Mouse (Mus musculus) regulatory T cell (primary cell): Measurements from ENCODE around the gene Spink8.
"Not testable (repeated sequence)": the region's sequence is repeated elsewhere in the genome, so short reads cannot be mapped to it uniquely, and the experiment has no call there.

ENCODE experiments used
- in situ Hi-C: fragments of 300-600 bp; cut with MboI, MseI; formaldehyde crosslinking; loops from one replicate; pipeline ENCODE4 v1.15.1; 2025; ENCODE audit warnings: high pct_unique_total_duplicates

The Spink8 gene

DNA sequence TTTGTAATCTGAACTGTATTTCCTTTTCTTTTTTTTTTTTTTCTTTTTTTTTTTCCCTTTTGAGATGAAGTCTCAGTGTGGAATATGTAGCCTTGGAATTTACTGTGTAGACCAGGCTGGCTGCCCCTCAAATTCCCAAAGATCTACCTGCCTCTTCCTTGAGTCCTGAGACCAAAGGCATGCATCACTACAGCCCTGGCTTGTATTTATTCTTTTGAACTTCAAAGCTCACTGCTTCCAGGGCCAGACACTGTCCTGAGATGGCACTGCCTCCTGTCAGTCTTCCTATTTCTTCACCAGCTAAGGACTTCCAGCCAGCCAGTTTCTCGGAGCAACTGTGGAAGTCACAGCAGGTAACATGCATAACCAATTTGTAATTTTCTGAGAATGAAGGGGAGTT is at the start of gene Spink8:
Gene Spink8 (plus strand): TSS at position 301 of the 400 bp plus-strand sequence.
- in situ Hi-C loops: no loop called here

DNA sequence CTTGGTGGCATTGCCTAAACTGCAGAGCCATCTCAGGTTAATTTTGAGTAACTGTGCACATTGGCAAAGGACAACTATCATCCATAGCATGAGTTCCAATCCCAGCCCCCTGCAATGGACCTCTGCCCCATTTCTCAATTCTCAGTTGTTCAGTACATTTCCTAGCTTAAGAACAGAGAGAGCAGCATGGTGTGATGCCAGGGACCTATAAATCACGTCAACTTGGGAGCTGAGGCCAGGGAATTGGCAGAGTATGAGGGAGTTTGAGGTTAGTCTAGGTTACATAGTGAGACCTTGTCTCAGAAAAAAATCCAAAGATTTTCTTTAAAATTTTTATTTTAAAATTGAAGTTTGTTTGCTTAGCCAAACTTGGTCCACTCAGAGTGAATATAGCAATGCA is 45.2 kb upstream of the Spink8 start:
- in situ Hi-C loops: not testable (repeated sequence)

DNA sequence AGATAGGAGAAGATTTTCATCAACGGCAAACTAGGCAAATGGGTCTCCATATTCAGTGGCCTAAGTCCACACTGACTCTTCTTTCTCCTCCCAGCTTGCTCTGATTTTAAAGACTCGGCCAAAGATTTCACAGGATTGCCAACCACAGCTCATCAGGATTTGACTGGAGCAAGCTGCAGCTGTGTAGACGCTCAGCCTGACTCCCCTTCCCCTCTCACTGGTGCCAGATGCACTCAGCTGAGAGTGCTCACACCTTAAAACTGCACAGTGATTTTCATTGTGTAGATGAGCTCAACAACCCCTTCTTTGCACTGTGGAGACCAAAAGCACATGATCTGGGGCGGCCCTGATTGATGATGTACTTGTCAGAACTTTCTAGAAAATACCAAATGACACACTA is 21.5 kb upstream of the Spink8 start, which contains the start of gene Fbxw27:
Gene Fbxw27 (minus strand): TSS at position 101 of the 400 bp plus-strand sequence.
- in situ Hi-C loops: not testable (repeated sequence)

DNA sequence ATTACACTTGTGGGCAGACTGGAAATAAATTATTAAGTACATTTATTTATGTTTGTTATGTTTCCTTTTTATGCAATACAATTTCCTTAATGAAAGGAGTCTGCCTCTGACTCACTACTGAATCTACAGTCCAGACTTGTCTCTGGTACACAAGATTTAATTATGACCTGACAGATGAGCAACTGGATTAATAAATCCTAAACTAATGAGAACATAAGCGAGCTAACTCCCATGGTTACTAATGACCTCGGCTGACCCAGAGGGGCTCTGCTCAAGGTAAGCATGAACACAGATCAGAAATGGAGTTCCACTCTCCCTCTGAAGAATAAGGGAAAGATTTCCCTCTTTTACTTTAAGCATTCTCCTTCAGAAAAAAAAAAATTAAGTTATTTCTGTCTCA is 16.9 kb upstream of the Spink8 start:
- in situ Hi-C loops: no loop called here

DNA sequence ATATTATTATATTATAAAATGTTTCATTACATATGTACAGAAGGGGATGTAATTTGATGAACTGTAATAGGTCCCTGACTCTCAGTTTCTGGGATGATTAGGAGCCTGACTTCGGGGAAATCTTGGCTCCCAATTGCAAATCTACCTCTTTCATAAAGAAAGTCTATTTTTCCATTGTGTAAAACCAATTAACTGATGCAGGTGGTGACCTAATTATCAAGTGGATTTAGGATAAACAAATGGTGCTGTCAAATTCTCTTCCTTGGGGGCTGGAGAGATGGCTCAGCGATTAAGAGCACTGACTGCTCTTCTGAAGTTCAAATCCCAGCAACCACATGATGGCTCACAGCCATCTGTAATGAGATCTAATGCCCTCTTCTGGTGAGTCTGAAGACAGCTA is 16.3 kb upstream of the Spink8 start:
- in situ Hi-C loops: no loop called here

DNA sequence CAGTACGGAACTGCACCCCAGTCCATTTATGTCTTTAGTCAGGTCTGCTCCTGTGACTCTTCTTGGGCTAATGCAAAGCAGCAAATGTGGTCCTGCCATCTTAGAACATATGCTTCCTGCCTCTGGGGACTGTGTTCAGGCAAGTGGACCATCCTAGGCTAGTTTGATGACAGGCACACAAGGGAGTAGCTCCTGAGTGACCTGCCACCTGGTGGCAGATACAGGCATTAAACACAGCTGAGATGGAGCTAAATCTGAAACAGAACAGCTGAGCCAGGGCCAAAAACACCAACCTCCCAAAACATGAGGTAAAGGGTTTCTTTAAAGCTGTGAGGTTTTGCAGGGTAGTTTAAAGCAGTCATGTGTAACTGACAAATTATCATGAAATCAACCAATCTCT is 14.0 kb upstream of the Spink8 start:
- in situ Hi-C loops: no loop called here

DNA sequence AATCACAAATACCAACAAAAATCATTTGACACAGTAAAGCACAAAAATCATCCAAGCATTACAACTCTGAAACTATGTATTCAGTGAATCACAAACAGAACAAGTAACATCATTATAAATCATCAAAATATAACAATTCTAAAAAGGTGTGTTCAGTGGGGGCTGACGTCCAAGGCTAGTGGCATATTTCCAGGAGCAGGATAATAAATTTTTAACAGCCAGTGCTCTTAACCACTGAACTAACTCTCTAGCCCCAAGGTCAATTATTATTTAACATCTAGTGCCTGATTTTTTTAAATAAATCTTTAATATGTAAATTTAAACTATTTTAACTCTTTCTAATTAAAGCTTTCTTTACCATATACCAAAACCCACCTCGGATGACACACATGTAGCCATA is 6.5 kb upstream of the Spink8 start:
- in situ Hi-C loops: not testable (repeated sequence)

DNA sequence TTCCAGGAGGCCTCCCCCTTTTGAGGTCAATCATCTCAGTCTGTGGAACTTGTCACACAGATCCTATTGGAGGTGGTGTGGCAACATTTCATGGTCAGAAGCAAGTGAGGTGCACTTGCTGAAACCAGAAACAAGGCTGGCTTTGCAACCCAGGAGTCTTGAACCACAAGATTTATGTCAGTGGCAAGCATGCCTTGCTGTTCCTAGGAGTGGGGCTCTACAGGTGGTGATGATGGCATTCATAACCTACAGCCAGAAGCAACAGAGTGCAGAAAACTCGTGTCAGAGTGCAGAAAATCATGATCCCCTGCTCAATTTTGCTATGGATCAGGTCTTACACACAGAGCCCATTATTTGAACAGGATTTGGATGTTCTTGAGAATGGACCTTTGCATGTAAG is 5.8 kb upstream of the Spink8 start:
- in situ Hi-C loops: no loop called here

DNA sequence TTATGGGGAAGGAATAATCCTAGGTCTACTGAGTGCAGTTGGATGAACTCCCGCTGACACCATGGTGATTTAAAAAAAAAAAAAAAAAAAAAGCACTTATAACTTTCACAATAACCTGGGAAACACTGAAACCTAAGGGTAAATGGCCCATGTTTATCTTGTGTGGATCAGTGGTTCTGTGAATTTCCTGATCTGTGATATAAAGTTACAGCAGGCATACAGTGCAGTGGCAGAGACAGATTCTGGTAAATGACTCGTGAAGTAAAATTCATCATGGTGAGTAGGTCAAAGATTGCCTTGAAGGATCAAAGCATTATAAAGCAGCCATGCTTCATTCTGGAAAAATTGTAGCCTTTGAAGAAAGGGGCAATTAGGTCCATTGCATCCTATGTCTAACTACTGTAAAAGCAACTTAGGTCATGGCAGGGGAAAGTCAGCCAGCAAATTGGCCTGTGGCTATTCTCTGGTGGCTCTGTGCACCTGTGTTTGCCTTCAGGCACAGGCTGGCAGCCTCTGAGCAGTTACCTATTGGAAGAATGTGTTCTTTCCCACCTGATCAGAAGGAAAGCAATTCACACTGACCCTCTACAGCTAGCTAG is 5.3 kb upstream of the Spink8 start:
- in situ Hi-C loops: no loop called here

DNA sequence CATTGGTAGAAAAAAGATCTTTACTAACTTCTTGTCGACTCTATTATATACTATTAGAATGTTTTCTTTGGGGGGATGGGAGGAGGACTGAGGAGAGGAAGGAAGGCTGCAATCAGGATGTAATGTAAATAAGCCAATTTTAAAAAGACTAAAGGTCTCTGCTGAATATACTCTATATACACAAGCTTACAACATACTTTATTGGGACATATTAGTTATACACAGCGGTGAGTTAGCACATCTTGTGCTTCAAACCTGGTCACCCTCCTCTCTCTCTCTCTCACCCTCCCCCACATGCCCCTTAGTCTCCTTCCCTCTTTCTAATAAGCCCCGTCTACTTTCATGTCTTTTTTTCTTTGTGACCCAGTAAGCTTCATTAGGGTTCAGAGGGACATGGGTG is 4.2 kb upstream of the Spink8 start:
- in situ Hi-C loops: no loop called here

DNA sequence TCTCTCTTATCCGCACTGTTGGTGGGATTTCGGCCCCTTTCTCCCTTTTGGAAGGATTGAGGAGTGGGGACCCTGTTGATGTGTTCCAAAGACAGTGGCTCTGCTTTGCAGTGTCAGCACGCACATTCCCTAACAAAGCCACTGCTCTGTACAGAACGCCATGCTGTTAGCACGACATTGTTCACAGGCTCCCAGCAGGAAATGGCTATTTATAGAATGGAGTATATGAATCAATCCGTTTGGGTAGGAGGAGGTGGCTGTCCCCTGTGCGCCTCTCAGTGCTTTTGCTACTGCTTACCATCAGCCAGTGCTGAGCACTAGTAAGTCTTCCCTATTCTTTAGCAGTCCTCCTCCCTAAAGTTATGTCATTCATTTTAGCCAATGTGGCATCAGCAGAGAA is 1.3 kb downstream of the Spink8 start:
- in situ Hi-C loops: no loop called here

DNA sequence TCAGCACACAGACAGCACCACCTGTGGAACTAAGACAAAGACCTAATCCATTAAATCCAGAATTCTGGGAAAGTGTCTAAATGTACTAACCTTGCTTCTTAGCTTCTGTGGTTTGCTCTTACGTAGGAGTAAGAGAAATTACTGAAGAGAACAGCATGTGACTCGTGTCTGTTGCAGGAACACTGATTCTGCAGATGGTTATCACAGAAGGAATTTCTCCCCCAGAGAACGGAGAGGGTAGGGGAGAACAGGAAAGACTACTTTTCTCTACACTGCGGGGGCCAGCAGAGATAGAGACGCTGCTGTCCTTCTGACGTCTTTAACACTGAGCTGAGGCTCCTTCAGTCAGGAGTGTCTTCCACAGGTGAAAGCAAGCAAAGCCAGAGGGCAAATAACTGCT is 4.3 kb downstream of the Spink8 start:
- in situ Hi-C loops: no loop called here

DNA sequence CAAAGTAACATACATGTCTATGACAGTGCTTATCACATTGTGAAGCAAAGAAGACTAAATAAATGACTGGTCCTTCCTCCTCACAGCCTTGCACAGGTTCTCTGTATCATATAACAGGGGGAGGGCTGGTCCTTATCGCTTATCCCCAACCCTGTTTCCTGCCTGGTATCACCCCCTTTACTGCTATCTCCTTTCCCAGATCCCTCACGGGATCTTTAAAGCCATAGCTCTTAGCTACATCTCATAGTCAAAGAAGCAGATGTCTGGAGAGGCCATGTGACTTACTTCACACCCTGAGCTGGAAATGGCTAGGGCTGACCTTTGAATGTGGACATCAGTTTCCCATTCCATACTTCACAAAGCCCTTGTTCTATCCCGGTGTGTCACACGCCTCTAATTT is 13.7 kb downstream of the Spink8 start:
- in situ Hi-C loops: no loop called here

DNA sequence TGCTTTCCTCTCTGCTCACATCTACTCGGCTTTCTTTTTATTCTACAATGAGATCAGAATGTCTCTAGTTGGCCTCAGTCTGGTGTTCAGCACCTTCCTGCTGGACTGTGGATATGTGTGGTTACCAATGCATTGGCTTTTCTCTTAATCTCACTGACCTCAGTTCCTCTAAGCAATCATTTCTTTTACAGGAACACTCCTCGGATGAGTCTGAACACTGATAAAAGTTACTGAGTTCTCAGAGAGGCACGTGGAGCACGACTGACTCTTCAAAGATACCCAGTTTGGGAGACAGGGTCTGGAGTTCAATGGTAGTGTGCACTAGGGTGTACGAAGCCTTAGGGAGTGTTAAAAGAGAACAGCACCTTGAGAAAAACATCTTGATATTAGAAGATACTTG is 14.1 kb downstream of the Spink8 start:
- in situ Hi-C loops: no loop called here

DNA sequence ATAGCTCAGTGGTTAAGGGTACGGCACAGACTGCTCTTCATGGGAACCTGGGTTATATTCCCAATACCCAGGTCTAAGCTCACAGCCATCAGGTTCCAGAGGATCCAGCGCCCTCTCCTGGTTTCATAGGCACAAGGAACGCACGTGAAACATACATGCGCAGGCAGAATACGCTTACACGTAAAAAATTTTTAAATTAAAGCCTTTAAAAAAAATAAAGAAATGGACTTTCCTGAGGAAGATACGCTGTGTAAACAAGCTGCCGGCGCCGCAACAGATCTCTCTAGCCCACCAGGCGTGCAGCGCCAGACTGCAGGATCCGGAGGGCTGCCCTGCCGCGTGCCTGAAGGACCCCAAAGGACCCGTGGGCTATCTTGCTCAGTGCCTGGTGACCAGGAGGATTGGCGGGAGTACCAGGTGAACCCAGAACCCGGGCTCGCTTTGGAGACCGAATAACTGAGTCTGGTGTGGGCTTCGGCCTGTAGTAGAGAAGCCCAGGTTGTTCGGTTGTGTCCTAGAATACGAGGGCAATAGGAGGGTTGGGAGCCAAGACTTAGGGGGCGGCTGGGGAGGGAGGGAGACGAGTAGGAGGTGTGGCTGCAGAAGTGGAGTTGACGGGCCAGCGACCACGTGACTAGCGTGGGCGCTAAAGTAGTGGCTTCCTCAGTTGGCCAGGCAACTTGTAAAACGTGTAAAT is 20.5 kb downstream of the Spink8 start, which contains the start of gene Nme6:
Gene Nme6 (plus strand): TSS at position 359 of the 697 bp plus-strand sequence.
- in situ Hi-C loops: no loop called here

DNA sequence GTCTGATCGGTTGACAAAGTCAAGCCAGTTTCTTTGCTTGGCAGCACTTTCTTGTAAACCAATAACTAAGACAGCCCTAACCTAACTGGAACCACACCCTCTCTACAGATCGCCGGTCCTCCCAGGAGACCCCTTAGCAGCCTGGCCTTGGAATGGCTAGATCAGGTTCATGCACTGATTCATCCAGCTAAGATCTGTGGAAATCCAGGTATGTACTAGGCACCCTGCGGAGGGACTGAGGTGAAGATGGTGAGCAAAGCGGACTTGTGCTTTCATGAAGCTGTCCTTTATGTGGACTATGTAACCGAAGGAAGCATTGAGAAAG is 21.0 kb downstream of the Spink8 start:
- in situ Hi-C loops: no loop called here

DNA sequence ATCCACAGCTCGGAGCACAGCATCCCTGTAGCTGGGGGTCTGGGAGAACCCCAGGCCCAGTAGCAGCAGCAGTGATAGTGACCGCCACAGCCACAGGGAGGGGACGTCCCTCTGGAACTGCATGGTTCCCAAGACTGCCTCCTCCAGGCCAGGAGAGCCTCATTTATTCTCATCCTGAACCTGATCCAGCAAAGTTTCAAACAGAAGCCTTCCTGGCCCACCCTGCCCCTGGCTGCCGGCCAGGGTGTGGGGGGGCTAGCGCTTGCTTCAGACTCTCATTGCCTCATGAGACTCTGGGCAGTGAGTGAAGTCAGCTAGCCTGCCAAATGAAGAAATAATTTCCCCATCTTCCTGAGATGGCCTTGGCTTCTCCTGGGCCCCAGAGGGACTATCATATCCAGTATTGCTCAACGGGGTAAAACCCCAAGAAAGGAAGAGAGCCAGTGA is 37.3 kb downstream of the Spink8 start, which contains the start of gene Camp:
Gene Camp (minus strand): TSS at position 306 of the 447 bp plus-strand sequence.
- in situ Hi-C loops: no loop called here

DNA sequence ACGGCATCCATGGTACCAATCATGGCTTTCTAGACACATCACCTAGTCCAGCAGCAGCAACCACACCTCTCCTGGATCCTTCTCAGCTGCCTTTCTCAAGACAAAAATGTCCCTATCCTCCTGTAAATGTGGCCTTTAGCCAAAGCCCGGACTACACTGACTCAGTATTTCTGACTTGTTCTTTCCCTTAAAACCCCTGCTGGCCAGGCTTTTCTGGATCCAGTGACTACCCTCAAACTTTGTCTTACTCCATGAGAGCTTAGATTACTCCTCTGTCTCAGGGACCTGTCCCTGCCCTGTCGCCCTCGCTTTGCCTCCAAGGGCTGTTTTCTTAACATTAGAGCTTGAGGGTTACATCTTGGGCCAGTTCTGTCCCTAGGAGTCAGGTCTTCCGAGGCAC is 38.0 kb downstream of the Spink8 start:
- in situ Hi-C loops: loop anchor here (10.0 kb wide), 1 partner anchor 1005 kb away; no protein-coding TSS in a partner anchor

DNA sequence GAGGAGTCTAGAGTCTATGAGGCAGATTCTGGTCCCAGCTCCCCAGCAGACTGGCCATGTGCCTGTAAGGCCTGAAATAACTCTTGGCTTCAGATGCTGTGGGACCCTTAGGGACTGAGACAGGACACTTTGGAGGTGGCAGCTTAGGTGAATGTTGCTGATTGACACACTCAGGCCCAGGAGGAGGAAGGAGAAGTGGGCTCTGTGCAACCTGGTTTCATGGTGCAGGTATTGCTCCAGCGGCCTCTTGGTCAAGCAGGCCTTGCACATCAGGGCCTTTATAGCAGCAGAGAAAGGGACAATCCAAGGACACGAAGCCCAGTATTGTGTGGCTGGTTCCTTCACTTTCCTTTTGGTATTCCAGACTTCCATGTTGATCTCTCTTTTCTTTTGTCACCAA is 42.3 kb downstream of the Spink8 start:
- in situ Hi-C loops: loop anchor here (10.0 kb wide), 1 partner anchor 1010 kb away; no protein-coding TSS in a partner anchor

DNA sequence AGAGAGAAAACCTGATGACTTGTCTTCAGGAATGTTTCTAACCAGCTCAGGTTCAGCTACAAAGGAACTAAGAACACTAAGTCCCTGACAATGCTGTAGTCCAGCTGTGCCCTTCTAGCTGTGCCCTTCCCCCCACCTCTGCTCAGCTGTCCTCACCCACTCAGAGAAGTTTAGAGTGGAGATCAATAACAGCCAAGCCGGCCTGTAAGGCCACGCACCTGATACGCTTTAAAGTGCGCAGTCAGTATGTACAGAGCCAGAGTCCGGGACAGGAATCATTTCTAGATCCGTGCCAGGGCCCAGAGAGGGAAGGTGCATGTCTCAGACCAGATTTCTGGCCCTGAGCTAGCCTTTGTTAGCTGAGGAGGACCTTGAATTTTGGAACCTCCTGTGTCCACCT is 43.9 kb downstream of the Spink8 start:
- in situ Hi-C loops: loop anchor here (10.0 kb wide), 1 partner anchor 1011 kb away; no protein-coding TSS in a partner anchor

DNA sequence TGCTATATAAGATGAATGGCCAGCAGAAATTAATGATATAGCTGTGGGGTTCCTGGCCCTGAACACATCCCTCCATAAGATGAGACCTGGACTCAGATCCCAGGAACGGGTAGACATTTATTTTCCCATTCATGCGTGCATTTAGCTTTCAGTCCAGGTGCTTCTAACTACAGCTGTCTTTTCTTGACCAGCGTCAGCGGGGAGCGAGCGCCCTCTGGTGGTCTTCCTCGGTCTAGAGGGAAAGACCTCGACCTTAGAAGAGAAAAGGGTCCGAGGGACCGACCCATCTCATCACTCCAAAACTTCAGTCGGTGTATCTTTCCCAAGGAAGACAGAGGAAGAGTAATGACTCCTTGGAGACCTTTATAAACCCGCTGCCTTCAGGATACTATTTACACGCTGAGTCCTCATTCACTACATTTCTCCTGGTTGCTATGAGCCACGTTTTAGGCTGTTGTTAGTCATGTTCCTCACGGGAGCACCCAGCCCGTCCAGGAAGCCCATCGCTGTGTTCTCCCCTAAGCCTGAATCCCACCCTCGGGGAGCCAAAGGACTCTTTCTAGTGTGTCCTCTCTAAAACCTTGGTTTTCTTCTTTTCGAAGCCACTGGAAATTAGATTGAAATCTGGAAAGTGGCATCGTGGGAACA is 50.4 kb downstream of the Spink8 start:
- in situ Hi-C loops: no loop called here

DNA sequence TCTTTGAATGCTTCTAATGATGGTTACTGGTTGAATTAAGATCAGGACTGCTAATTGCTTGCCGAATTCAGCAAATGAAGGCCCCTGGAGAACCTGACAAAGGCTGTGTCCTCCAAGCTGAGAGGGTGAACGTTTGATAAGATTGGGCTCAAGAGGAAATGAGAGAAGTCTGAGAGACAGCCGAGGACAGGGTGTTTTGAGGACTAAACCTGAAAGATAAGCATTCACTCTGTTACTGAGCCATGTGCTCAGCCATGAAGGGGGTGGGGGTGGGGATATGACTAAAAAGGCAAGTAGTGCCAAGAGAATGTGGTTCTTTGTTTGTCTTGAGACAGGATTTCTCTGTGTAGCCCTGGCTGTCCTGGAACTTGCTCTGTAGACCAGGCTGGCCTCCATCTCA is 51.0 kb downstream of the Spink8 start:
- in situ Hi-C loops: no loop called here

DNA sequence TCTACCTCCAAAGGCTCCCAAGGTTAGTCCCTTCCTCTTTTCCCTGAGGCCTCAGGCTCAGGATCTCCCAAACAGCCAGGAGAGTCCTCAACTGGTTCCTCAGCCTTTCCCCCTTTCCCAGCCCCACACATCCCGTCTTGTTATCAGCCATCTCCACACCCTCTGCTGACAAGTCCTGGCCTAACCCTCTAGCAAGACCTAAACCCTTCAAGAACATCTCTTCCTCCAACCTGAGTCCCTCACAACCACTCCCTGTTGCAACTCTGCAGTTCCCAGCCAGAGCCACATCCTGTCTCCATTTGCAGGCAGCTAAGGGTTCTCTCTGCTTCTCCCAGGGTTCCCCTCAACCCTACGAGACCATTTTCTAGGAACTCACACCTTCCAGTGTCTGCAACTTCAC is 54.1 kb downstream of the Spink8 start:
- in situ Hi-C loops: no loop called here
